Mouse (Mus musculus) gastrocnemius, postnatal 14 days (tissue): Measurements from ENCODE around the gene Mertk. TPM values are rescaled to one million over a fixed set of nuclear protein-coding genes. Genes with fewer than 3 reads are reported as not detected.

Source experiments
- total RNA-seq, 2 experiments: library from RNA; stranded (reverse); gene quantifications; 2 replicates each; pipeline ENCODE4 v1.2.3; 2021

Gene Mertk
- total RNA-seq, 2 experiments from 2014 or later = 3.6 to 5.0 TPM

Other genes starting within 250 kb of the Mertk start
- gene Spdye4c, start 107.7 kb upstream of the Mertk start, total RNA-seq = not detected
- gene Anapc1, start 11.6 kb upstream of the Mertk start, total RNA-seq = 10 to 100 TPM; 32.2 to 32.7 TPM
- 10 to 100 TPM; 13.0 to 13.3 TPM for gene Tmem87b, start 119.2 kb downstream of the Mertk start, total RNA-seq
- 10 to 100 TPM; 10.3 to 10.5 TPM for gene Fbln7, start 164.0 kb downstream of the Mertk start, total RNA-seq
- gene Zc3h8, start 245.1 kb downstream of the Mertk start, total RNA-seq = 1 to 10 TPM; 4.5 to 5.8 TPM